Mouse (Mus musculus) bone marrow, adult 2 months (tissue): ENCODE results near the gene Wdr83os.

Experiments used
- CTCF ChIP-seq: fragments of 200-500 bp; IDR thresholded peaks from 2 replicates; pipeline ENCODE4 v1.5.1; 2011; ENCODE audit warnings: low read length, control low read depth; ENCODE audit not compliant: control insufficient read depth, insufficient read depth
- POLR2A ChIP-seq: fragments of 200-500 bp; IDR thresholded peaks from 2 replicates; pipeline ENCODE4 v1.6.1; 2011; ENCODE audit warnings: low read depth, mild to moderate bottlenecking, control low read depth, low read length, borderline replicate concordance; ENCODE audit not compliant: control insufficient read depth

DNA sequence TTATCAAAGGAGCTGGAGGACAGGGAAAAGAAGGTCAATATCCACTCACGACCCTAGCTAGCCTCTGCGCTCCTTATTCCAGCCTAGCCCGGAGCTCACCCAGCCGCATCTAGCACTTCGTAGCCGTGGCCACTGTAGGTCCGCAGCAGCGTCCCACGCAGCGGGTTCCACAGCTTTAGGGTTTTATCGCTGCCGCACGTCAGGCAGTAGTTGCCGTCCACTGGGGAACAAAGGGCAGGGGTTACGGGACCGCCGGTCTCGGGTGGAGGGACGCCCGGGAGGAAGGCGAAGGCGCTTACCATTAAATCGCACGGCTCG lies 367 bp upstream of the Wdr83os start:
- TF ChIP-seq CTCF (no peak), POLR2A (no peak)
